Mouse (Mus musculus): ENCODE measurements around the gene Lypd6.

DNA sequence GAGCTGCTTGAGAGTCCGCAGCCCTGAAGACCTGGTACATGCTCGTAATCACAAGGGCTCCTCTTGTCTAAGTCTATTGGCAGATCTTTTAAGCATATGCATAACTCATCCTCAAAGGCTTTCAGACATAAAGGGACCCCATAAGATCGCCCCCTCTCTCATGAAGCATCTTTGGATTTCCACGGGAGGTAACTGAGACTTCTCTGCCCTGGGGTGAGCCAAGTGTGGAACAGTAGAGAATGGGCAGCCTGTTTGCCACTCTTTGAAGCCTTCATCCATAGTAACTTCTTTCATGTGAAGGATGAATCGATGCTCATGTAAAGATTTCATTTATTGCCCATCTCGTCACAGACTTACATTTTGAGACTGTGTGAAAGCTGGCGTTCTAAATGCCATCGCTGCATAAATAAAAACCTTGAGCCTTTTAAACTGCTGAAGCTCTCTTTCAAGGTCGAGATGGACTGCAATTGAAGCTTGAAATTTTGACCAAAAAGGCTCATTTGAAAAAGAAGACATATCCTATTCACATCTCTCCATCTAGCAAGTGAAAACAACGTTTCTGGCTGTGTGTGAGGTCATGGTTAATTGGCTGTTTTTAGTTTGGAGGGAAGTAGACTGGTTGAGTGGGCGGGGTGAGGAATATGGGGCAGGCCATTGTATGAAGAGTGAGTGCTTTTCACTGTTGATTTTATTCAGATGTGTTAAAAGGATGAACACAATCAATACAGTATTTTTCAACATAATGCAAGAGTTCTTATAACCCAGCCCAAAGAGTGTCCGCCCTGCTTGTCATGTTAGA lies 107.7 kb downstream of the Lypd6 start:
- TF ChIP-seq CHD2 (IDR thresholded peaks at IDR 0.05; ENCODE audit: low read length) (no peak), EP300 (IDR thresholded peaks at IDR 0.05; ENCODE audit: low read depth in 1 of 2, low read length in 2 of 2) (no peak), MYB (IDR thresholded peaks at IDR 0.05; ENCODE audit: low read depth, low read length) (no peak), POLR2A (IDR thresholded peaks at IDR 0.05; ENCODE audit: control insufficient read depth in 1 of 2, insufficient read depth in 1 of 2, low read depth in 1 of 2, low read length in 2 of 2, poor library complexity in 1 of 2) (no peak)
